17 mouse cellular contexts compared by ENCODE assay signal in genomic region chr10:60158144-60158543, GRCm38 (mm10).
"Had no signal": no experiment of that assay in that cellular context is flagged by ENCODE, and none has a peak within 500 bp of the region (broad histone marks: within the 10 kb centered on the region; RNA-seq: fewer than 3 reads in every experiment).

No protein-coding gene starts in this region.

- H3K4me3 ChIP-seq: neural tube, embryonic 12.5 days; neural tube, embryonic 13.5 days; neural tube, embryonic 15.5 days; stomach, embryonic 15.5 days had no signal

- H3K4me1 ChIP-seq: neural tube, embryonic 12.5 days; stomach, embryonic 15.5 days had no signal

- H3K27ac ChIP-seq: neural tube, embryonic 12.5 days; neural tube, embryonic 13.5 days; neural tube, embryonic 15.5 days; stomach, embryonic 15.5 days; stomach, postnatal 0 days had no signal

- H3K4me2 ChIP-seq: neural tube, embryonic 12.5 days; neural tube, embryonic 13.5 days; neural tube, embryonic 15.5 days; stomach, embryonic 15.5 days had no signal

- H3K36me3 ChIP-seq: neural tube, embryonic 12.5 days; neural tube, embryonic 13.5 days; neural tube, embryonic 15.5 days; stomach, embryonic 15.5 days had no signal

- H3K9ac ChIP-seq: neural tube, embryonic 12.5 days; neural tube, embryonic 13.5 days; neural tube, embryonic 15.5 days; stomach, embryonic 15.5 days had no signal

- DNase-seq: retina, postnatal 1 day; right cerebral cortex, adult 18-20 months; right cerebral cortex, postnatal 14 days; right cerebral cortex, postnatal 25 days; right cerebral cortex, postnatal 4 days; spleen, adult 18-20 months; thymus, adult 18-20 months; thymus, adult 2 months; thymus, postnatal 14 days; thymus, postnatal 25 days; thymus, postnatal 36 days; thymus, postnatal 4 days had no signal

- H3K27me3 ChIP-seq: neural tube, embryonic 12.5 days; neural tube, embryonic 13.5 days; neural tube, embryonic 15.5 days; stomach, embryonic 15.5 days had no signal

- H3K9me3 ChIP-seq: neural tube, embryonic 12.5 days; neural tube, embryonic 13.5 days; neural tube, embryonic 15.5 days; stomach, embryonic 15.5 days had no signal
